Comparison of ENCODE assay signal across 7 mouse cellular contexts in genomic region chr8:121950749-121951655, GRCm38 (mm10). TPM values are rescaled to one million over a fixed set of nuclear protein-coding genes. Genes with fewer than 3 reads are reported as not detected.
A peak's percentile ranks its signal among the peaks of the same experiment; 100 is the strongest.
DNase-seq lines count a peak whose midpoint lies in the region; ATAC-seq and TF ChIP-seq lines count a peak whose summit lies in the region.

No protein-coding gene starts in this region.

- peak; percentile 6; the same call in 1 of the 2 replicates for ATAC-seq in hindbrain, embryonic 15.5 days (ENCODE audit: low FRiP score, low read depth)
- peak; percentile 17; the same call in 1 of the 2 replicates for ATAC-seq in megakaryocyte, adult 5-6 weeks (ENCODE audit: poor library complexity, severe bottlenecking)

- no peak for TF ChIP-seq POLR2A in spleen, adult 2 months (IDR thresholded peaks at IDR 0.05; ENCODE audit: low read depth, low read length)

- WGBS in hindbrain, embryonic 15.5 days, result 1% methylated on average over 72 of the region's 97 CpGs
- under 1% methylated on average over 97 of the region's 97 CpGs for WGBS in spleen, adult 2 months

- no peaks in the 10 kb centered on the region for H3K36me3 ChIP-seq in hindbrain, embryonic 15.5 days
- H3K36me3 ChIP-seq in spleen, adult 2 months (ENCODE audit: control insufficient read depth, insufficient read depth, low read length), result peaks cover 4% of the 10 kb centered on the region; the same call in 1 of the 2 replicates

- TF ChIP-seq CTCF in spleen, adult 2 months (IDR thresholded peaks at IDR 0.05; ENCODE audit: extremely low read depth, insufficient read depth, insufficient read length, insufficient replicate concordance), result no peak

- peak overlapping the region; percentile 97 for H3K27ac ChIP-seq in hindbrain, embryonic 15.5 days (replicated peaks)
- H3K27ac ChIP-seq in spleen, adult 2 months (ENCODE audit: insufficient read depth, low read length), result peak overlapping the region; percentile 79

- H3K4me3 ChIP-seq in hindbrain, embryonic 15.5 days, result peak overlapping the region; percentile 85
- peak overlapping the region; percentile 90 for H3K4me3 ChIP-seq in spleen, adult 2 months (ENCODE audit: extremely low read depth, insufficient read depth, insufficient read length)

- H3K9ac ChIP-seq in hindbrain, embryonic 15.5 days, result peak overlapping the region; percentile 96

- H3K4me2 ChIP-seq in hindbrain, embryonic 15.5 days, result peak overlapping the region; percentile 69

- peak; percentile 79 for DNase-seq in R1 (ENCODE audit: low read depth, low spot score)
- DNase-seq in cerebellum, adult 8-10 months, result peak; percentile 76
- DNase-seq in frontal cortex, postnatal 14 days (ENCODE audit: low spot score in 2 of 2), result peak; percentile 49 to 58
- peak; percentile 53 to 86 for DNase-seq in left cerebral cortex, postnatal 10 days (ENCODE audit: extremely low spot score in 1 of 2, low spot score in 2 of 2)
- DNase-seq in spleen, adult 2 months (ENCODE audit: low read depth in 1 of 2, low spot score in 2 of 2), result peak; percentile 29 to 52

- no peaks in the 10 kb centered on the region for H3K9me3 ChIP-seq in hindbrain, embryonic 15.5 days

- intact Hi-C loops in left cerebral cortex, postnatal 10 days (cut with DNase I), result no loop called here

- peaks cover 53% of the 10 kb centered on the region for H3K4me1 ChIP-seq in hindbrain, embryonic 15.5 days (replicated peaks)
- H3K4me1 ChIP-seq in spleen, adult 2 months (ENCODE audit: control insufficient read depth, insufficient read depth, insufficient read length), result peaks cover 25% of the 10 kb centered on the region; the same call in 1 of the 2 replicates

- no peaks in the 10 kb centered on the region for H3K27me3 ChIP-seq in hindbrain, embryonic 15.5 days
- H3K27me3 ChIP-seq in spleen, adult 2 months (ENCODE audit: control insufficient read depth, insufficient read depth, low read length), result no peaks in the 10 kb centered on the region

RNA-seq across cellular contexts. Expression of gene Banp, which starts 1.5 kb away (rescaled TPM):
- 53.9 and 59.1 TPM in 2 replicates for polyA plus RNA-seq in hindbrain, embryonic 15.5 days (2015; fragmentation: Nextera tagmentation; extraction: Ambion mirVana)
- 10 to 100 TPM; 20.8 to 22.7 TPM for total RNA-seq in left cerebral cortex, postnatal 10 days (2021)
- 8.1 and 9.2 TPM in 2 replicates for total RNA-seq in megakaryocyte, adult 5-6 weeks (2015)
- 21.3 and 28.7 TPM in 2 replicates for total RNA-seq in megakaryocyte, adult 5-6 weeks (2017)
- 54.1 and 68.9 TPM in 2 replicates for polyA plus RNA-seq in spleen, adult 2 months (2012; rRNA removed)

RNA-seq across cellular contexts. Expression of gene Car5a, which starts 6.3 kb away (rescaled TPM):
- polyA plus RNA-seq in hindbrain, embryonic 15.5 days (2015; fragmentation: Nextera tagmentation; extraction: Ambion mirVana), result 0.36 and 0.63 TPM in 2 replicates
- not detected for total RNA-seq in left cerebral cortex, postnatal 10 days (2021)
- total RNA-seq in megakaryocyte, adult 5-6 weeks (2015), result not detected in 2 replicates
- total RNA-seq in megakaryocyte, adult 5-6 weeks (2017), result not detected in 2 replicates
- 0.08 and 0.15 TPM in 2 replicates for polyA plus RNA-seq in spleen, adult 2 months (2012; rRNA removed)

RNA-seq across cellular contexts. Expression of gene Slc7a5, which starts 43.5 kb away (rescaled TPM):
- polyA plus RNA-seq in hindbrain, embryonic 15.5 days (2015; fragmentation: Nextera tagmentation; extraction: Ambion mirVana), result 52.9 and 59.2 TPM in 2 replicates
- 100 to 1,000 TPM; 132 to 155 TPM for total RNA-seq in left cerebral cortex, postnatal 10 days (2021)
- total RNA-seq in megakaryocyte, adult 5-6 weeks (2015), result 8.7 and 9.3 TPM in 2 replicates
- 6.5 and 8.5 TPM in 2 replicates for total RNA-seq in megakaryocyte, adult 5-6 weeks (2017)
- polyA plus RNA-seq in spleen, adult 2 months (2012; rRNA removed), result 41.9 and 45.0 TPM in 2 replicates

Comparison
In these comparisons a context has a peak if more than half of its experiments do, and no peak if none do; other contexts are left out.
1. Peak in every context shown above with its lines: DNase-seq, ATAC-seq, H3K4me3 ChIP-seq and H3K27ac ChIP-seq.
2. RNA of gene Slc7a5, which starts 43.5 kb away (total RNA-seq): 132 to 155 TPM in left cerebral cortex, postnatal 10 days; 6.5 to 9.3 TPM in megakaryocyte, adult 5-6 weeks; every median in the first group is over 10 times any median in the second.